Mouse (Mus musculus): ENCODE measurements around the gene Ptprg.
A peak's percentile ranks its signal among the peaks of the same experiment; 100 is the strongest.
"Not testable (repeated sequence)": the region's sequence is repeated elsewhere in the genome, so short reads cannot be mapped to it uniquely, and the experiment has no call there.

Gene Ptprg

DNA sequence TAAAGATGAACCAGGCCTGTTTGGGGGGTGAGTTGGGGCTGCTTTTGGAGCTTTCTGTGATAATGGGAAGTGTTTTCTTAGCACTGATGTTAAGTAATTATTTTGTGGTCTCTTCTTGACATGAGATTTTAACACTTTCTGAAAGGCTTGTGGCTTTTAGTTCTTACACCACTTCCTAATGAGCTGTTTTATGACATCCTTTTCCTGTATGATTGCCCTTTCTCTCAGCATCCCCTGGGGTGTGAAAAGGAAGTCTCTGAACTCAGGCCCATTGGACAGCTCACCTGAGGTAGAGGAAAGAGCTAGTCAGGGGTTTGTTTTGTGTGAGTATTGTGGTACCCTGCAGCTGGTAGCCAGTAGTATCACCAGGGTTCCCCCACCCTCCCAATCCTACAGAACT lies 179.0 kb downstream of the Ptprg start:
- ATAC-seq (ENCODE audit: low TSS enrichment): no peak

DNA sequence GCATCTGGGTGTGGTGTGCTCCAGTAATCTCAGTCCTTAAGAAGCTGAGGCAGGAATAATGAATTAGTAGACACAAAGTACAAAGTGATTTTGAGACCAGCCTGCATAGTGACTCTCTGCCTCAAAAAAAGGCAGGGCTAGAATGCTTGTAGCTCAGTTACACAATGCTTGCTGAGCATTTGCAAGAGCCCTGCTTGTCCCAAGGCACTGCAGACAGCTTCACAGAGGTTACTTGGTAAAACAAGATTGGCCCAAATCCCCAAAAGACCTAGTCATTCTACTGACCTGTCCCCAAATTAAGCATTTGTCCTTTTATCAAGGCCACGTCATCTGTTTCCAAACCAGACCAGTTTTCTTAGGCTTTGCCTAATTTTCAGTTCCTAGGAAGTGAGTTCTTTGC lies 190.4 kb downstream of the Ptprg start:
- no peak for ATAC-seq (ENCODE audit: low TSS enrichment)

- no peak for ATAC-seq (ENCODE audit: low TSS enrichment)
Measured at GRCm38 (mm10) chr14:11752678-11753077, 199.3 kb downstream of the Ptprg start.

GRCm38 (mm10) chr14:11754656-11755055 lies 201.3 kb downstream of the Ptprg start:
- peak; percentile 91 for ATAC-seq (ENCODE audit: low TSS enrichment)

DNA sequence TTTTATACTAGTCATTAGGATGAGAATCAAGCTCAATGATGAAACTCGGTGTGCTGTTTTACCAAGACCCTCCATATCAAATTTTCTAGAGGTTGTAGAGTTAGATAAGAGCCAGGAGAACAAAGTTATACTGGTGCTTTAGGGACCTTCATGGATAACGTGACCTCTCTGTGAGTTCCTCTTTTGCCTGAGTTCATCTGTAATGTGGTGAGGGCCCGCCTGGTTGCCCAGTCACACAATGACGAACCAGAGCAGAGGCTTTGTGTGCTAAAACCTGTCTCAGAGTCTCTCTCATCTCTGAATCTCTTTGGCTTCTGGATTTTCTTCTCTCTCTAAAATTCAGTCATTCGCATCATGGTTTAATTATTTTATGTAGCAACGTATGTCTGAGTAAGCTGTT lies 204.9 kb downstream of the Ptprg start:
- no peak for ATAC-seq (ENCODE audit: low TSS enrichment)

- no peak for ATAC-seq (ENCODE audit: low TSS enrichment)
Measured at GRCm38 (mm10) chr14:11759356-11759755, 206.0 kb downstream of the Ptprg start.

GRCm38 (mm10) chr14:11762995-11763394 lies 209.7 kb downstream of the Ptprg start:
- no peak; the same call in 1 of the 2 replicates for ATAC-seq (ENCODE audit: low TSS enrichment)

DNA sequence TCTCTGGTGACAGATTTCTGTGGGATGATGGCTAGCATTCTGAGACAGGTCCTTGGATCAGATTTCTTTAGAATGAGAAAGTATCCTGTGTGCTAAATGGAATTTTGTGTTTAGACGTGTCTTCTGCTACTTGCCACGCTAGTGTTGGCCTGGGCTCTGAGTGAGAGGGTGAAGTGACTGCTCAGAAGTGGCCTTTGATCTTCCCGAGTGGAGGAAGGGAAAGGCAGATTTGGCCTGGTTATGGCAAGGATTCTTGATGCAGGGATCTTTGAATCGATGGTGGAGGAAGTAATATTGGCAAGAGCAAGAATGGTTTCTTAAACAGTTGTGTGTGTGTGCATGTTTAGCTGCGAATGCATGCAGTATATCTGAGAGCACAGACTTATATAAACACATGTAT lies 219.4 kb downstream of the Ptprg start:
- no peak for ATAC-seq (ENCODE audit: low TSS enrichment)

GRCm38 (mm10) chr14:11774476-11775037 lies 221.2 kb downstream of the Ptprg start:
- no peak for ATAC-seq (ENCODE audit: low TSS enrichment)

DNA sequence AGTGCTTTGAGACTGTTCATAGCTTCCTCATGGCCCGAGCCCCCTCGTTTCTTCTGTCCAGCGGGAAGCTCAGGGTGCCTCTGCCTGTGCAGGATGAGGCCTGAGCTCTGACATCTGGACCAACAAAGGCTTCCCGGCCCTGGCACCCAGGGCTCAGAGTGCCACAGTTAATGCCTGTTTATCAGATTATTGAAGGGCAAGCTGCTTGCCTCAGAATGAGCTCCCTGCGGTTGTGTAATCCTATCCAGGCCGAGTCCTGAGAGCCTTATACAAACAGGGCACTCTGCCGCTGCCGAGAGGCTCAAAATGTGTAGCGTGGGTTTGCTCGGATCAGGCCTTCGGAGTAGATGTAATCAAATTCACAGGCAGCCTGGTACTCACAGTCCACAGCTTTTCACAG lies 221.9 kb downstream of the Ptprg start:
- ATAC-seq (ENCODE audit: low TSS enrichment): peak; percentile 76

- ATAC-seq (ENCODE audit: low TSS enrichment): no peak
Measured at GRCm38 (mm10) chr14:11775951-11776495, 222.7 kb downstream of the Ptprg start.

DNA sequence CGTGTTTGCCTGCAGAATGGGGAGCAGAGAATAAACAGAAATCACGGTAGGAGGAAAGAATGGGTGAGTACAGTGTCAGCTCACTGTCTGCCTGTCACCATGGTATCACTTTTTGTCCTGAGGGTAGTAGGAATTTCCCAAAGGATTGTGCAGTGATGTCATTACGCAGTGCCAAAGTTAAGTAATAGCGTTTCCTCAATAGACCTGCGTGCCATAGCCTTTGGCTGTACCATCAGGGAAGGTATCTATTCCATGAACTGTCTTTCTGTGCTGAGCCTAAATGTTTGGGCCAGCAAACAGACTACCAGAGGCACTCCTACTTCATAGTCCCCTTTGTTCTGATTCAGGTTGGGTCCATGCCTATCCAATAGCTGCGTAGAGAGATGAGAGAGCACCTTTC lies 223.2 kb downstream of the Ptprg start:
- ATAC-seq (ENCODE audit: low TSS enrichment): no peak

- ATAC-seq (ENCODE audit: low TSS enrichment): no peak
Measured at GRCm38 (mm10) chr14:11791190-11791589, 237.9 kb downstream of the Ptprg start.

DNA sequence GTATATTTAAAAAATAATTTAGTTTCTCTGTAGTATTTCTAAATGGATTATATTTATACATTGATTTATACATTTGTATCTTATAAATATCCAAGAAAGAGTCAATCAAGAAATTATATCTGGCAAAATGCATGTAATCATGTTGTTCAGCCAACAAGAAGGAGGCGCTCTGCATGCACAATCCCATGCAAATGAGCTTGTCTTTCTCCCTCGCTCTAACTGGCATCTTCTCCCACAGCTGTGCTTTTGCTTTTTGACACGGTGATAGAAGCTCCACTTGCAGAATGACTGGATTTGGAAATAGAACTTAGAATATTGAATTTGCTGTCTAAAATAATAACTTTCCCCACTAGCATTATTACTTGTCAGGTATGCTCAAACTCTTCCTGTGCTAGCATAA lies 240.5 kb downstream of the Ptprg start:
- ATAC-seq (ENCODE audit: low TSS enrichment): peak; percentile 45; the same call in 1 of the 2 replicates

DNA sequence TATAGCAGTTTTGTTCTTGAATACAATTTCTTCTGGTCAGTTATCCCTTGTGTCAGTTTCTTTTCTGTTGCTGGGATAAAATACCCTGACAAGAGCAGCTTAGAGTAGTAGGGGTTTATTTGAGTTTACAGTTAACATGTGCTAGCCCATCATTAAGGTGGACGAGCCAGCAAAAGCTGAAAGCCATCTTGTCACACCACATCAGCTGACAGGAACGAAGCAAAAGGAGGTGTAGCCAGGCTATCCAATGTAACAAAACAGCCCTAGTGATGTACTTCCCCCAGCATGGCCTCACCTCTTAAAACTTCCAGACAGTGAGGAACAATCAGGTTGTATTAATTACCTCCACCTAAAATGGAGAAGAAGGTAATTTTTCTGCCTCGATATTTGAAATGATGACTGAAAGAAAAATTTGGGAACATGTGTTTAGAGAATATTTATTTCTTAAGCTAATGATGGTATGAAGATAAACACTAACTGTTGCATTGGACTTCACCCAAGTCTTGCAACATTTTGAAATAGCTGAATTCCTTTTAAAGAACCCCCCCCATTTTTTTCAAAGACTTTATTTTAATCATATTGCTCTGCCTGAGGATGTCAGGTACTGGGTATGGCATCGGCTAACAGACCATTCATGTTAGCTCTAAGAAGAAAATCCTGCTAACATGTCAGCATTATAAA lies 249.2 kb downstream of the Ptprg start:
- no peak for ATAC-seq (ENCODE audit: low TSS enrichment)

DNA sequence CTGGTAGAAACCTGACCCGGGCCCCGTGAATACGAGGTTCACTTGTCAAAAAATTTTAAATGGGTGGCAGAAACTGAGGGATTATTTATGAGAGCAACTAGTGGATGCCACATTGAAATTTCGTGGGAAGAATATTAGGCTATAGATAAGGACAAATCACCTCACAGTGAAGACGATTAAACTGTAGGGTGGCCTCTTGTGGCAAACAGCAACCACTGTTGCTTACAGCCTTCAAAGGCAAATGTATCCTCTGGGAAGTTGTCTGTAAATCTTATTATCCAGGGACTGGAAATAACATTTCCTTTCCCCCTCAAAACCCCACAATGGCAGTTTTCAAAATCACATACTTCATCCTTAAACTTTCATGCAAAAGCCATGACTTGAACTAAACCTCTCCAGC lies 253.3 kb downstream of the Ptprg start:
- no peak for ATAC-seq (ENCODE audit: low TSS enrichment)

GRCm38 (mm10) chr14:11807465-11807864 lies 254.1 kb downstream of the Ptprg start:
- ATAC-seq (ENCODE audit: low TSS enrichment): no peak

GRCm38 (mm10) chr14:11811142-11811761 lies 257.9 kb downstream of the Ptprg start:
- peak; percentile 94 for ATAC-seq (ENCODE audit: low TSS enrichment)

- ATAC-seq (ENCODE audit: low TSS enrichment): no peak
Measured at GRCm38 (mm10) chr14:11812291-11812690, 259.0 kb downstream of the Ptprg start.

DNA sequence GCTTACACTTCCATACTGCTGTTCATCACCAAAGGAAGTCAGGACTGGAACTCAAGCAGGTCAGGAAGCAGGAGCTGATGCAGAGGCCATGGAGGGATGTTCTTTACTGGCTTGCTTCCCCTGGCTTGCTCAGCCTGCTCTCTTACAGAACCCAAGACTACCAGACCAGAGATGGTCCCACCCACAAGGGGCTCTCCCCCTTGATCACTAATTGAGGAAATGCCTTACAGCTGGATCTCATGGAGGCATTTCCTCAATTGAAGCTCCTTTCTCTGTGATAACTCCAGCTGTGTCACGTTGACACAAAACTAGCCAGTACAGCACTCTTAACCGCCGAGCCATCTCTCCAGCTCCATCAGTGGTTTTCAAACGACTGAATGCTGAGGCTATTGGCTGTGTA lies 261.5 kb downstream of the Ptprg start:
- ATAC-seq (ENCODE audit: low TSS enrichment): not testable (repeated sequence)

DNA sequence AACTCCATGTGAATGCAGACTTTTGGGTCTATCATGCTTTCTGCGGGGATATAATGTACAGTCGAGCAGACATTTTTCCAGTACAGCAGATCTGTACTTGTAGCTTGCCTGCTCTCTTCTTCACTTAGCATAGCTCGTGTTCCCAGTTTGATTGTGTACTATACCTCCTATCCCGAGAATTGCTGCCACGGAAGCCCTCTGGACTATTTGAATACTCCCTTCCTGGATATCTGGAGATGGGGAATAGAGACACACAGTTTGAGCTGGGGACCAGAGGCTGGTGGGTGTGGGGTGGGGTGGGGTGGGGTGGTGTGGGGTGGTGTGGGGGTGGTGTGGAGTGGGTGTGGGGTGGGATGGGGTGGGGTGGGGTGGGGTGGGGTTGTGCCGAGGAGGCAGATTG lies 263.9 kb downstream of the Ptprg start:
- no peak for ATAC-seq (ENCODE audit: low TSS enrichment)

DNA sequence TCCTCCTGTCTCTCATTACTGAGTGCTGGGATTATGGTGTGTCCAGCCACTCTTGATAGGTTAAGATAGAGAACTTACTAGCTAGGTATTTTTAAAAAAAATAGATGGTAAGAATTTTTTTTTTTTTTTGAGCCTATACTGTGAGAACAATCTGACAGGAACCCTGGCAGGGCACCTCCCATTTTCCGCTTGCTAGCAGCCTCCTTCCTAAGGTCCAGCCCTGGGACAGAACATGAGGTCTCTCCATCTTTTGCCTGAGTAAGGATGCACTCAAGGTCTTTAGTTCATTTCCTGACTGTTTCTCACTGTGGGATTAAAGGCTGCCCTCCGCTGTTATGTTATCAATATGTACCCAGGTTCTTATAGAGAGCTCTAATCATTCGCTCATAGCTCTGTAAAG lies 264.7 kb downstream of the Ptprg start:
- no peak for ATAC-seq (ENCODE audit: low TSS enrichment)

DNA sequence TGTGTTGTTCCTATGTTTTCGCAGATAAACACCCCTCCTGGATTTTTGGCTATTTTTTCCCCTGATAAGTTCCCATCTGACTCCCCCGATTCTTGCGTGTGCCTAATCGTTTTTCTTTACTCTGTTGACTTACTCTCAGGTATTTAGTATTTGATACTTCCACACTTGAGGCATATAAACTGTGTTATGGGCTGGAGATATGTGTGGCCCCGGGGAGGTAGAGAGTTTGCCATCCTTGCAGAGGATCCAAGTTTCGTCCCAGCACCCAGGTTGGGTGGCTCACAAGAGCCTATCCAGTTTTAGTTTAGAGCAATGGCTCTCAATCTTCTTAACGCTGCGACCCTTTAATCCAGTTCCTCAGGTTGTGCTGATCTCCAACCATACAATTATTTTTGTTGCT lies 265.4 kb downstream of the Ptprg start:
- no peak for ATAC-seq (ENCODE audit: low TSS enrichment)
